Mouse (Mus musculus) kidney, postnatal 14 days (tissue): ENCODE results near the gene Otoa.

Experiments used
- DNase-seq: peaks from one replicate; pipeline ENCODE4 v3.0.0; 2022; ENCODE audit warnings: mixed read lengths

The Otoa gene

DNA sequence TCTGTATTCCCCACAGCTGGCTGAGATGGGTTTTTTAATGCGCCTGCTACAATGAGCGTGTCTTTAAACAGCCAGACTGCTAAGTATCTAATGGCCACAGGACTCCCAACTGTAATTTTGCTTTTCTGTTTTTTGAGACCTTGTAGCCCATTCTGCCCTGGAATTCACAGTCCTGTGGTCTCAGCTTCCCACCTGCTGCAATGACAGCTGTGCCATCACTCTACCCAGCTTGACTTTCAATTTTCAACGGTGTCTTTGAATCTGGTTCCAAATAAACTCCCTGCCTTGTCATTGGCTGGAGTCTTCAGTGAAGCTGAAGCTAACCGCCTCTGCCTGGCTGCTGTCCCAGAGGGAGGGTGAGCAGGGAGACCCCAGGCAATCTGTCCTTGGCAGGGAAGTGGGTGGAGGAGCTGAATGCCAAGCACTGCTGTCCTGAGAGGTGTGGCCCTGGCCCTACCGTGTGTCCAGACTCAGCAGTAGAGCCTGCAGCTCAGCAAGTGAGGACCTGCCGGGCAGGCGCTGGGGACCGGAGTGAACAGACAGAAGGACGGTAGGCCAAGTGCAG is 1.6 kb downstream of the Otoa start:
- DNase-seq: no peak

DNA sequence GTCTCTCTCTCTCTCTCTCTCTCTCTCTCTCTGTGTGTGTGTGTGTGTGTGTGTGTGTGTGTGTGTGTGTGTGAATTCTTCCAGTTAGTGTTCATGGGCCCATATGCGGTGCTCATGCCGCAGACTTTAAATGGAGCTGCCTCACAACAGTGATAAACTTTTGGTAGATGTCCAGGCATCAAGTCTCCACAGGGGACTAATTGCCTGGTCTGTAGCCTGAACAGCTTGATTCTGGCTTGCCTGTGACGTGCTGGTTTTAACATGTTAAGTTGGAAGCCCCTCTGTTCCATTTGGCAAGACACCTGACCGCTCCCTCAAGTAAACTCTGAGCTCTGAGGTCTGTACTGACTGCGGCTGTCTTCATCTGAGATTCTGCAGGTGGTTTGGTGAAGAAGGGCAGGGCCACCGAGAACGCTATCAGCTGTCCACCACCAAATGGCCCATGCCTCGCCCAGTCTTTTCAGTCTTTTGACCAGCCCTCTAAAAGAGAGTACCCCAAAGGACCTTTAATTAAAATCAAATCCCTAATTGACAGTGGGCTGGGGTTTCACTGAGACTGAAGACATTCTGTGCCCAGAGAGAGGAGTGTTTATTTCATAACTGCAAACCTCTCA is 3.5 kb downstream of the Otoa start:
- no peak for DNase-seq

DNA sequence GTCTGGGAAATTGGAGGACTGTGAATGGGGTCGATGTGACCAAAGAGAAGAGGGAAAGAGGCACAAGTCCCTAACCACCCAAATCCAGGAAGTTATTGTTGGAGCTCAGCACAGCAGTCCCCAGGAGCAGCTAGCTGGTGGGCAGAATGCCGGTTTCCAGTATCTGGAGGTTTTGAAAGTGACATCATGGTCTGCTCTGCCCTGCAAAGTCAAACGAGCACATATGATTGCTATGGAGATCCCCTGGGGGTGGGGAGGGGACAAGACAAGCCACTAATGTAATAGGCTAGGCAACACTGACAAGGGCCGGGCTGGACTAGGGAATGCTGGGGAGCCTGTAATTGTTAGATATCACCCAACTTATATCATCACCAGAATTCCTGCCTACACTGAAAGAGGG is 4.0 kb downstream of the Otoa start:
- no peak for DNase-seq

DNA sequence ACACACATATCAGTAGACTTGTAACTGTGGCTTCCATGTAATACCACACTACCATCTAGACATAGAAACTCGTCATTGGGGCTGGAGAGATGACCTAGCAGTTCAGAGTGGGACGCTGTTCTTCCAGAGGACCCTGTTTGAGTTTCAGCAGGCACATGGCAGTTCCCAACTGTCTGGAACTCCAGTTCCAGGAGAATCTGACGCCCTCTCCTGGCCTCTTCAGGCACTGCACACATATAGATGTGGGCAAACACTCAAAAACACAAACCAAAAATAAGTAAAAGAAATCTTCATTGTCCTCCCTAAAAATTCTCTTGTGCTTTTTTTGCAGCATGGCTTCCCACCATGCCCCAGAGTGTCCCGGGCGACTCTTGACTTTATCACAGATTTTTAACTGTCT is 7.3 kb downstream of the Otoa start:
- DNase-seq: no peak

DNA sequence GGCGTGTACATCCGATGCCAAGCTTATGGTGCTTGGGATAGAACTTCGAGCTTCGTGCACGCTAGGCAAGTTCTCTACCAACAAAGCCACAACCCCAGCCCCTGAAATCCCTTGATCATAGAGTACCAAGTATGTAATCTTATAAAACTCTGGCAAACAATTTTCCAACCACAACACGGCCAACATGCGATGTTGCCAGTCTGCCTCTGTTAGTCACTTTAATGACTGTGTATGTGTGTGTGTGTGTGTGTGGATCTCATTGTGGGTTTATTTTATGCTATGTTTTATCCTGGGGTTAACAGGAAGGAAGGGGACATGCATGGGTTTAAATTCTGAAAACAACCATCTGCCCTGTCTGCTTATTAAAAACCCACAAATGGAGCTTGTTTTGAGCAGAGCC is 9.3 kb downstream of the Otoa start:
- DNase-seq: no peak

DNA sequence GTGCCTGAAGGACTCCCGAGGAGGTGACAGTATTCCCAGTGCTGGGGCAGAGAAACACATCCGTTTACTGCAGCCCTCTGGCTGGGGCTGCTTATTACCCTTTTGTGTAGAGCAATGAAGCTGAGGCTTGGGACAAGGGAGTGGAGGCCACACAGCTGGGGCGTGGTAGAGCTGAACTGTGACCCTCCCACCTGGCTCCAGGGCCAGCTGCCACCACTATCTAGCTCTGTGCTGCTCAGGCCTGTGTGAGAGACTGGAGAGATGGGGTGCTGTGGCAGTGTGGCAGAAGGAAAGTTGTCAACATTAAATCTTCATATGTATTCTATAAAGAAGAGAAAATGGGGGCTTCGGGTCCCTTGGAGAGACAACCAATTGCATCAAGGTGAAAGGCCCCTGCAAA is 11.6 kb downstream of the Otoa start:
- no peak for DNase-seq

DNA sequence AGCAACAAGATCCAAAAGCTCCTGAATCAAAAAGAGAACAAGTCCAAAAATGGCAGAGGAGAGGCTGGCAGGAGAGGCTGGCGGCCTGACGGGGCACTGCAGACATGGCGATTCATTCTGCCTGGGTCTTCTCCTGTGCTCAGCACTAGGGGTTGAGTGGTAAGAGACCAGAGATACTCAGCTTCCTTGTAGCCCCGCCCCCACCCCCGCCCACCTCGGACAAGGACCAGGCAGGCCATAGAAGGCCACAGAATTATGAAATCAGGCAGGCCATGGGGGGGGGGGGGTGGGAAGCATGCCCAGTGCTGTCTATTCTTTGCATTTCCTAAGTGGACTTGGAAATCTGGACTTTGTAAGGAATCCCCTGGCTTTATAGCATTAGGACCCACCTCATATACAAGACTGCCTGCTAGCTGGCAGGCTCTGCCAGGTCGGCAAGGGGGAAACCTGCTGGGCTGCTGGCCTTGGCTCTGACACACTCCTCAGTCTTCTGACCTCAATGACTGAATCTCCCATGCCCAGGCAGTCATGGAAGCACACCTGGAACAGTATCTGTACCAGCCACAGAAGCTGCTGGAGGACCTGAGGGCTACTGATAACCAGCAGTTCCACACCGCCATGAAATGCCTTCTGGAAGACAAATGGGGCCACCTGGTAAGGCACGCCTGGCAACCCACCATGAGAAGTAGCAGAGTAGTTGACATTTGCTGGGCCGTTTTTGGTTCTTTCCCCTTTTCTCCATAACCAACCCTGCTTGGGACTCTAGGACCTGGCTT is 17.4 kb downstream of the Otoa start:
- no peak for DNase-seq

DNA sequence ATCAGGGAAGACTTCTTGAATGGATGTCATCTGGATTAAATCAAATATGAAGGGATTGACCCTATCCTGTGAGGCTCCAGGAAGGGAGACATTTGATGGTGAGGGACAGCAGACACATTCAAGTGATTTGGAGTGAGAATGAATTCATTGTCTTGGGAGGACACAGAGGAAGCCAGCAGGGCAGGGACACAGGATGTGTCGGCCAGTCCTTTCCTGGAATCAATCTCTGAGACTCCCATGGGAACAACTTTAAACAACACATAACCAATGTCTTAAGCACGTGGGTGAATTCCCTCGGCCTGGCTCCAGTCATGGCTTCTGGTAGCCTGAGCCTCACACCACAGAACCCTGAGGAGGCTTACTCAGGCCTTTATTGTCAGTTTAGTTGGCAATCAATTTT is 26.4 kb downstream of the Otoa start:
- DNase-seq: no peak

DNA sequence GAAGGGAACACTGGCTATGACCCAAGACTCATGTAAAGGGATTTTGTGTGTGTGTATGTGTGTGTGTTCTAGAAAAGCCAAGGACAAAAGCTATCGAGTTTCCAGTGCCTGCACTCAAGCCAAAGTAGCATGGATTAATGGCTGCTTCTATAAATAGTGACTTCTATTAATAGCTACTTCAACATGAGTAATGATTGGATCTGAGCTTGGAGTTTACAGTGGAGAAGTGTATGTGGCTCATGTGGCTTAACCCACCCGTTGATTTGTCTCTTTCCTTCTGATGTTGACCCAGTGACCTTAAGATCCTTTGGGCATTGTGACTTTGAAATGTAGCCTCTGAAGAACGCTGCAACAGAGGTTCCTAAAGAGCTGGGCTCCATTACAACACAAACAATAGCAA is 29.9 kb downstream of the Otoa start:
- DNase-seq: no peak

DNA sequence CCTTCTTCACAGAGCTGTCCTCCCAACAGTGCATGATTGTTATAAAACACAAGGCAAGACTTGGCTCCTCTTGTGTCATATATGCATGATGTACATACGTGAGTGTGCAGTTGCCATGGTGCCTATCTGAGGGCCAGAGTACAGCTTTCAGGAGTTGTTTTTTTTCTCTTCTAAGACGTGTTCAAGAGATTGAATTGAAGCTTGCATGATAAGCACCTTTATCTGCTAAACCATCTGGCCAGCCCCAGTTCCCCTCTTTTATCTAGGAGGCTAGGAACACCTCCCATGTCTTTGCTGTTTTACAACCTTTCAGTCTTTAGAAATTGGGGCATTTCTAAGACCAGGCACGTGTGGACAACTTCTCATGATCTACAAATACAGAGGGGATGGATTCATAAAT is 30.3 kb downstream of the Otoa start:
- no peak for DNase-seq

DNA sequence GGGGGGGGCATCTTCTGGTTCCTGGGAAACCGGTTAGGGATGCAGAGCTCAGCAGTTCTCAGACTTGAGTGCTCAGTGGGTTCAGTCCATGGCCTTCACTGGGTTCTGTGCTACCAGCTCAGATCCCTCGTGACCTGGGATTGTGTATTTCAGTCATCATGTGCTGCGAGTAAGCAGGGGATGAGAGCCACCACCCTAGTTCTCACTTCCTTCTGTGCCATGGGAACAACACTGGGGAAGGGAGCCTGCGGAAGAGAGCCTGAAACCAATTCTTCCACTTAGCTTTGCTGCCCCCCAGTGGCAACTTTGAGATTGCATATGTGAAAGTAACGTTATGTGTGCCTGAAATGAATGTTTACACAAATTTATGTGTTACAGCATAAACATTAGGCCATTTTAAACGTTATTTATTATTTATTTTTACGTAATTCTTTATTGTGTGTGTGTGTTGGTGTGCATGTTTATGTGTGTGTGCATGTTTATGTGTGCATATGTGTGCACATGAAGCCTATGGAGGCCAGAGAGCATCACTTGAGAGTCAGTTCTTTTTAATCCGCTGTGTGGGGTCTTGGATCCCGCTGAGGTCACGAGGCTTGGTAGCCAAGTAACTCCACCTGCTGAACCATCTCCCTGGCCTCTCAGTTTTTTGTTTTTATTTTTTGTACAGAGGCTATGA is 38.8 kb downstream of the Otoa start:
- peak; percentile 85 for DNase-seq

DNA sequence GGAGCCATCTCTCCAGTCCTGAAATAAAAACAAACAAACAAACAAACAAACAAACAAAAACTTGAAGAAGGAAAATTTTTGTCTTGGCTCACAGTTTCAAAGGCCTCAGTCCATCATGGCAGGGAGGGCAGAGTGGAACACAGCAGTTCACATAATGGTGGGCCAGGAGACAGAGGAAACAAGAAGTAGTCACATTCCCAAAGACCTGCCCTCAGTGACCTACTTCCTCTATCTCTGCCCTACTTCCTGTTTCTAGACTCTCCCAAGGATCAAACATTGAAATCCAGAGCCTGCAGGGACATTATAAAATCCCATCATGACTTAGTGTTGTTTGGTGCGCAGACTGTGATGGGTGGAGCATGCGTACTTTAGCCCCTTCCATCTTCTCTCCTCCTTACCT is 49.4 kb downstream of the Otoa start:
- no peak for DNase-seq

DNA sequence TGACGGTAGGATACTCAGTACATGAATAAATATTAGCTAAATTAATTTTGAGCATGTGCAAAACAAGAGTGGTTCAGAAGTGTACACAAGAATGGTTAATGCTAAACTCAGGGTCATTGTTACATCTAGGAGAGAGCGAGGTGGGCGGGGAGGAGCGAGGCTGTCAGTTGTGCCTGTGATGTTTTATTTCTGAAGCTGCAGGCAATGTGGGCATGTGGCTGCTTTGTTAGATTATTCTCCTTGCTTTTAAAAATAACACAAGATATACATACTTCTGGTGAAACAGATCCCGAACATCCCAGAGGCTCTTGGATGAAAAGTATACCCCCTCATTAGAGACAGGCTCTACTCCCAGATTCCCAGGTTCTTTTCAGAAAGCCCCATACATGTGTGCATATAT is 59.8 kb downstream of the Otoa start:
- DNase-seq: no peak

DNA sequence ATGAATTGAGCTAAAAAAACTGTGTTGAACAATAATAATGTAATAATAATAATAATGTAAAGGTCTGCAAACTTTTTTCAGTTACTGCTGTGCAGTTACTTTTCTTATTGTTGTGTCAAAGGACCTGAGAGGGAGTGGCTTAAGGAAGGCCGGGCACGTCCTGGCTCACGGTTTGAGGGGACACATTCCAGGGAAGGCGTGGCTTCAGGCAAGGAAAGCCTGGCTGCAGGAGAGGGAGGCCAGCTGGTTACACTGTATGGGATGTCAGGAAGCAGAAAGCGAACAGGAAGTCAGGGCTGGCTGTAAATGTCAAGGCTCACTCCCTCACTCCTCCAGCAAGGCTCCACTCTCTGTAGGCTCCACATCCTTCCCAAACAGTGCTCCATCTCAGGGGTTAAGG is 69.2 kb downstream of the Otoa start:
- DNase-seq: no peak

DNA sequence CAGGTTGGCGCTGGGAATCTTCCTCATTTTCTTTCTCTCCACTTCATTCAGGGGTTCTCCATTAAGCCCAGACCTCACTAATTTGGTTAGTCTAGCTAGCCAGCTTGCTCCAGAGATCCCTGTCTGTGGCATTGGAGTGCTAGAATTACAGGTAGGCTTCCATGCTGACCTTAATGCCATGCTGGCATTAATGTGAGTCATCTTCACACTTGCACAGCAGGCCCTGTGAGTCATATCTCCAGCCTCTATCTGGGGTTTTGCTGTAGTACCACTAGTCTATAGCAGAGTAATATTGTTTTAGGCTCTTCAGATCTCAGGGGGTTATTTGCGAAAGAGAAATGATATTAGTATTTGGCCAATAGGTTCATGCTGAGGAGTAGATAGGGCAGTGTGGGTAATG is 70.7 kb downstream of the Otoa start:
- DNase-seq: no peak

DNA sequence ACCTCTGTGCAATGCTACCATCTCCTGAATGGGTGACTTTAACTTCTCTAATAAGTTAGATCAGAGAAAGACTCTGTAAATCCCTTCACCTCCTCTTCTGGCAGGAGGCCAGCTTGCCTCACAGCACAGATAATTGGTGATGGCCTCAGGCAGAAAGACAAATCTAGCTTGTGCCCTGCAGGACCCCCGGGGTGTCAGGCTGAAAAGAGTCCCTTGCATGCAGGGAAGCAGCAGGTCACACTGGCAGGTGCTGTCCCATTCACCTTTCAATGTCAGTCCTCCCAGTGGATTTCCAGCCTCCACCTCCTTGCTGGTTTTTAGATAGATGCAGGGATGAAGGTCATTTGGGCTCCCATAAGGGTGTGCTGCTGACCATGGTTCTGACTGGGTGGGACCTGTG is 84.2 kb downstream of the Otoa start:
- no peak for DNase-seq

DNA sequence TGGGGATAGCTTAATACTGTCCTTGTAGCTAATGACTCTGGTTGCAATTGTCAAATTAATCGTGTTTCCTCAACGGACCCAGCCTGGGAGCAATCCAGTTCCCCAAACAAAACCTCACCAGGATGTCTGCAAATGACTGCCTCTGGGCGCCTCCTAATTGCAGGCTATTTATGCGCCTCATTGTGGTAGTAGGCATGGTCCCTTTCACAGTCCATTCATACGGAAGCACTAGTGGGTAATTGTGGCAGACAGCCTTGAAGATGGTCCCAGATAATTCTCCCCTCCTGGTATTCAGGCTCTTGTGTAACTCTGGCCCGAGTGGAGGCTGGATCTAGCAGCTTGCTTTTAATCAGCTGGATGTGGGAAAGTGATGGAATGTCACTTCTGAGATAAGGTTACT is 90.4 kb downstream of the Otoa start:
- DNase-seq: no peak

DNA sequence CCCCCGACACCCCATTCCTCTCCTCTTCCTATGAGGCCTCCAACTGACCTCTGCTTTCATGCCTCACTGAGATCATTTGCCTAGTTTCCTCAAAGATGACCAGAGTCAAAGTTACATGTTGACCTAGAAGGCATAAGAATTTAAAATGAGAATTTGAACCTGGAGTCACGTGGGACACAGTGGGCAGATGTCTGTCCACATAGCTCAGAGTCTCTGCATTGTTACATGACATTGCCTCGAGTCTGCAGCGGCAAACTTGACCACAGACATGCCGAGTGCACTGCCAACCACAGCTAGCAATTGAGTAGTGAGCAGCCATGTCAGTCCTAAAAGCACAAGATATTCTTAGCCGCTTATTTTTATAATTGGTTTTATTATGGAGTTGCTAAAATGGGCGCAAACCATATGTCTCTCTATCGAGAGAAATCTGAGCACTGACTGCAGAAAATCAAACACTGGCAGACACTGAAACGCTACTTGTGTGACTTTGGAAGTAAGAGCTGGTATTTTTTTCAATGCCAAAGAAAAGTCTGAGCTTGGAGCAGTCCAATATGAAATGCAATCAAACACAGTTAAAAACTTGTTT is 105.8 kb downstream of the Otoa start:
- no peak for DNase-seq

DNA sequence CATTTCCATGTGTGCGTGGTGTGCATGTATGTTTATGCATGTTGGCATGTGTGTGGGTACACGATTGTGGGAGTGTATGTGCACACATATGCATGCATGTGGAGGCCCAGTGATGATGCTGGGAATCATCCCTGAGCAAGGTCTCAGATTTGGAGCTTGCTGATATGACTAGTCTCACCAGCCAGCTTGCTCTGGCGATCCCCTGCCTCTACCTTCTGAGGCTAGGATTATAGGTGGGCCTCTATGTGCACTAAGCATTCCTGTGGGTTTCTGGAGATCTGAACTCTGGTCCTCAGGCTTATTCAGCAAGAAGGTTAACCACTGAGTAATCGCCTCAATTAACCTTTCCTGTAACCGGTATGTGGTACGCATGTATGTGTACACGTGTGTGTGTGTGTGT is 107.5 kb downstream of the Otoa start:
- DNase-seq: no peak

DNA sequence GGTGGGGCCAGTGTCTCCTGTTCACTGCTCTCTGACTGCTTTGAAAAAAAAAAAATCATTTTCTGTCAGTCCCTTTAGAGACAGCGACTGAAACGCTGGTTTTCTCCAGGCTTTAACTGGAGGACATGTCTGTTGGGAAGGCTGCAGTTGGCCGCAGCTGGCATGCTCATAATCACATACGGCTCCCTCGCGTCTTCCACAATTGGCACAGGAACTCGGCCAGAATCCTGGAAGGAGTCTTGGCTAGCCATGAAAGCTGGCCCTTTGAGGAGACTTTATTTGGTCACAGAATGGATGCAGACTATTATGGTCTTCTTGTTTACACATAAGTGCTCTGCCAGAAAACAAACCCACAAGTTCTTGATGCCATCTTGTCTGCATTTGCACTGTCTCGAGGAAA is 117.5 kb downstream of the Otoa start:
- DNase-seq: no peak

DNA sequence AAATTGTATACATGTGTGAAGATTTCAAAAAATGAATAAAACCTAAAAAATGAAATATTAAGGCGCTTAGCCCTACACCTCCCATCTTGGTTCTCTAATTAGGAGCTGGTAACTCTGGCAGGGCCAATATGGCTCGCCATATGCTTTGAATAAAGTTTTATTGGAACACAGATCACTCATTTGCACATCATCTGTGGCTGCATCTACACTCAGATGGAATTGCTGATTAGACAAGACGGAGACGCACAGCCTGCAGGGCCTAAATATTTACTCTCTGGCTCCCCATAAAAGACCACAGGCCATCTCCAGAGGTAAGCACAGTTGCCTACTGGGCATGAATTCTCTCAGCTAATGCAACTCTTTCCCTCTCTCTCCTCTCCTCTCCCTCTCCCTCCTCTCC is 130.4 kb downstream of the Otoa start:
- DNase-seq: no peak
